Mouse (Mus musculus) embryo, embryonic 11.5 days (tissue): ENCODE results near the gene Elmo2.

Experiments
- DNase-seq: peaks from one replicate; pipeline ENCODE4 v3.0.0-alpha.2; 2012; ENCODE audit warnings: low read depth, low spot score

The Elmo2 gene

GRCm38 (mm10) chr2:165326304-165327190 lies at the start of gene Elmo2:
TSS of gene Elmo2 (minus strand) at chr2:165326479.
- peak; percentile 95 for DNase-seq

- DNase-seq: no peak
These were observed 49.7 kb upstream of the Elmo2 start for GRCm38 (mm10) chr2:165376001-165376400.

GRCm38 (mm10) chr2:165375478-165375877 lies 49.2 kb upstream of the Elmo2 start:
- no peak for DNase-seq

- DNase-seq: no peak
These were observed 44.8 kb upstream of the Elmo2 start for GRCm38 (mm10) chr2:165371066-165371465.

GRCm38 (mm10) chr2:165370348-165370747 lies 44.1 kb upstream of the Elmo2 start:
- no peak for DNase-seq

GRCm38 (mm10) chr2:165368496-165368895 lies 42.2 kb upstream of the Elmo2 start, which contains the start of gene Zfp663:
TSS of gene Zfp663 (minus strand) at chr2:165368729.
- DNase-seq: peak; percentile 46

GRCm38 (mm10) chr2:165367868-165368439 lies 41.7 kb upstream of the Elmo2 start:
- no peak for DNase-seq

GRCm38 (mm10) chr2:165367047-165367520 lies 40.8 kb upstream of the Elmo2 start:
- no peak for DNase-seq

- peak; percentile 58 for DNase-seq
These were observed 38.2 kb upstream of the Elmo2 start for GRCm38 (mm10) chr2:165364334-165365091.

GRCm38 (mm10) chr2:165363282-165363681 lies 37.0 kb upstream of the Elmo2 start:
- no peak for DNase-seq

GRCm38 (mm10) chr2:165360861-165361260 lies 34.6 kb upstream of the Elmo2 start:
- DNase-seq: peak; percentile 74

- no peak for DNase-seq
These were observed 25.7 kb upstream of the Elmo2 start for GRCm38 (mm10) chr2:165351828-165352513.

- DNase-seq: no peak
These were observed 23.2 kb upstream of the Elmo2 start for GRCm38 (mm10) chr2:165349466-165349865.

GRCm38 (mm10) chr2:165346180-165346579 lies 19.9 kb upstream of the Elmo2 start:
- DNase-seq: no peak

- no peak for DNase-seq
These were observed 10.9 kb upstream of the Elmo2 start for GRCm38 (mm10) chr2:165337191-165337590.

- DNase-seq: no peak
These were observed 6.4 kb upstream of the Elmo2 start for GRCm38 (mm10) chr2:165332610-165333210.

- DNase-seq: no peak
These were observed 3.4 kb upstream of the Elmo2 start for GRCm38 (mm10) chr2:165329703-165330102.

GRCm38 (mm10) chr2:165328746-165329145 lies 2.5 kb upstream of the Elmo2 start:
- no peak for DNase-seq

GRCm38 (mm10) chr2:165327386-165327785 lies 1.1 kb upstream of the Elmo2 start:
- no peak for DNase-seq

- DNase-seq: no peak
These were observed 567 bp downstream of the Elmo2 start for GRCm38 (mm10) chr2:165325521-165326303.
